Mouse (Mus musculus): ENCODE data around the gene Aamdc. TPM values are rescaled to one million over a fixed set of nuclear protein-coding genes. Genes with fewer than 3 reads are reported as not detected.

The Aamdc gene
- total RNA-seq (2023): 1 to 10 TPM; 5.0 to 7.1 TPM

DNA sequence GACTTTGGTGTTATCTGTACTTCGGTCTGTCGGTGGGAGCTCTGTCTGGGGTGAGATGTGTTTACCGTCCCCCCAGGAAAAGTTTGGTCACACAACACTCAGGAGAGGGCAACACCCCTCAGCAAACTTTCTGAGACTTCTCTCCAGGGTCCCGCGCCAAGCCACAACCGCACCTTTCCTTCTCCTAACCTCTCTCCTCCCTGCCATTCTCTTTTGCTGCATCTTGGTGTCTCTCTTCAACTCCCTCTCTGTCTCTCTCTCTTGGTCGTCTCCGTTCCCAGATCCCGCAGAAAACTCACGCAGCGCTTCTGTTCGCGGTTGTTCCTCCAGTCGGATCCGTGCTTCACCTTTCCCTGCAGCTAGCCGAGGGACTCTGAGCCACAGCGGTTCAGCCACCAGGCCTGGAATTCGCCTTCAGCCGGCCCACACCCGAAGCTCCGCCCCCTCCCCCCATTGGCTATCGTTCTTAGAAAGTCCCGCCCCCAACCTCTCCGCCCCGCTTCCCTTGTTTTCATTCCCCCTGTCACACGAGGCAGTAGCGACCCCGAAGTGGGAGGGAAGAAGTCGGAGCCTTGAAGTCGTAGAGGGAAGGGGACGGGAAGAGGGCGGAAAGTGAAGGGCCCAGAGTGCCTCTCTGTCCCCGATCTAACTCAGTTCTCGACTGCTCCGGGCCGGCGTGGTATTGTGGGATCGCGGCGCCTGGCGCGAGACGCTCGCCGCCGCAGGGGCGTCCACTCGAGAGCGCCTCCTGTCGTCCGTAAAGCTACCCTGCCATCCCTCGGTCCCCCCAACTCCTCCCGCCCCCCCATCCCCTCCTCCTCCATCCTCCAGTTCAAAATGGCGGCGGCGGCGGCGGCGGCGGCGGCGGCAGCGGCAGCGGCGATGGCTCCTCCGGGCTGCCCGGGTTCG lies at the start of gene Aamdc, which contains the start of gene Rsf1:
TSS of gene Aamdc (minus strand) at position 431 of the 909 bp plus-strand sequence.
TSS of gene Rsf1 (plus strand) at position 823 of the 909 bp plus-strand sequence.

Other genes starting within 250 kb of the Aamdc start
- 1 to 10 TPM; 1.1 to 3.0 TPM for gene Usp35, start 247.5 kb downstream of the Aamdc start, total RNA-seq (2023)
- 1 to 10 TPM; 2.3 to 2.5 TPM for gene Kctd21, start 247.2 kb downstream of the Aamdc start, total RNA-seq (2023)
- 10 to 100 TPM; 11.1 to 13.9 TPM for gene Alg8, start 207.9 kb downstream of the Aamdc start, total RNA-seq (2023)
- gene Ndufc2, start 179.5 kb downstream of the Aamdc start, total RNA-seq (2023): 10 to 100 TPM; 51.5 to 63.0 TPM
- gene Thrsp, start 161.8 kb downstream of the Aamdc start, total RNA-seq (2023): not detected
- 1 to 10 TPM; 2.4 to 3.6 TPM for gene Kctd14, start 128.2 kb downstream of the Aamdc start, total RNA-seq (2023)
- 10 to 100 TPM; 24.4 to 30.1 TPM for gene Ints4, start 98.5 kb downstream of the Aamdc start, total RNA-seq (2023)
- 10 to 100 TPM; 35.2 to 37.3 TPM for gene Rsf1, start 392 bp upstream of the Aamdc start, total RNA-seq (2023)
- 10 to 100 TPM; 26.1 to 29.2 TPM for gene Clns1a, start 117.1 kb upstream of the Aamdc start, total RNA-seq (2023)
- gene Aqp11, start 158.8 kb upstream of the Aamdc start, total RNA-seq (2023): under 1 TPM in 1 of 2 experiments, not detected in 1; 0.42 TPM
- 10 to 100 TPM; 45.4 to 48.7 TPM for gene Pak1, start 209.0 kb upstream of the Aamdc start, total RNA-seq (2023)

Data from neutrophil, adult 59 days (primary cell).